Mouse (Mus musculus): ENCODE results near the gene Rngtt. TPM values are rescaled to one million over a fixed set of nuclear protein-coding genes. Genes with fewer than 3 reads are reported as not detected.
"Not testable (repeated sequence)": the region's sequence is repeated elsewhere in the genome, so short reads cannot be mapped to it uniquely, and the experiment has no call there.

Gene Rngtt
- polyA plus RNA-seq, 1 experiment from 2014 or later, result 22.9 TPM

DNA sequence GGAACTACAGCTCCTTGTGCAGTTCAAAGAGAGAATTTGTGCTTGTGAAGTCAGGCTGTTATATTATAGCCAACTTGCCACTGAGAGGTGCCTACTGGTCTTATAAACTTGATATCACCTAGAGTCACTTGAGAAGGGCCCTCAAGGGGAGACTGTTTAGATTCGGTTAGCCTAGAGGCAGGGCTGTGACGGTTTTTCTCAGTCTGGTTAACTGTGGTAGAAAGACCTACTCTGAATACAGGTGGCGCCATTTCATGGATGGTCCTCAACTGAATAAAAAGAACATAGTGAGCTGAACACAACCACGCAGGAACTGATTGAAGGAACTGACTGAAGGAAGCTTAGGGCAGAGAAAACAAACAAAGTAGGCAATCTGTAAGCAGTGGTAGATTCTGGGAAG lies 3.0 kb upstream of the Rngtt start:
- Histone ChIP-seq H3K27ac (ENCODE audit: low read length) (no peak overlapping the region), H3K4me2 (ENCODE audit: low read length) (no peak overlapping the region), H3K9me3 (replicated peaks; ENCODE audit: control insufficient read depth, low read length, poor library complexity, severe bottlenecking) (no peaks in the 10 kb centered on the region), H3K4me1 (ENCODE audit: control insufficient read depth, insufficient read depth, low read length) (peaks cover 15% of the 10 kb centered on the region), H3K27me3 (ENCODE audit: control insufficient read depth, insufficient read depth, low read depth, low read length) (no peaks in the 10 kb centered on the region), H3K36me3 (ENCODE audit: control insufficient read depth, insufficient read depth, low read length) (no peaks in the 10 kb centered on the region), H3K9ac (ENCODE audit: low read depth, low read length) (no peak overlapping the region), H3K4me3 (ENCODE audit: low read depth, low read length) (no peak overlapping the region)
- WGBS, result 84% methylated on average over 4 of the region's 4 CpGs
- ATAC-seq, result no peak

DNA sequence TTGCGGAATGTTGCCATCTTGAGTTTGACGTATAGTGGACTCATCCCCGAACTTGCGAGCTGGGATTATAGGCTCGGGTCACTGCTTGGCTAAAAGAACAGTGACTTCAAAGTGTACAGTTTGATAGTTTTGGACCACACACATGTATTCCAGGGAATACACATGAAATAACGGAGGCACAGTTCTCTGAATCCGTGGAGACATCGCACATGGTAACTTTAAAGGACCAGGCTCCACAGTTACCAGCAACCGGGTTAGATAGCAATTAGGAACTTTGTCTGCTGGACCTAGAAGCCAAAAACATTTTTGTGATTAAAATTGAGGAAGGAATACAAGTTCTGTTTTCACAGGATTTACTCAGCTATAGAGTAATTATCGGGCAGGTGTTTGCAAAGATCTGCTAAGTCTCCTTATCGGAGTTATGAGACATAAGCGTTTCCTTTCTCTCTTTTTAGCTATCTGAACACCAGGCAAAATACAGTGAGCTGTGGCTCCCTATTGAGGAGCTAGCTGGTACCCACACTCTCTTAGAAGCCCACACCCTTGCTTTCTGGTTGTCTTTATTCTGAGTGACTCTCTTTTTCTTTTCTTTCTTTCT lies 828 bp downstream of the Rngtt start:
- H3K9me3 ChIP-seq (replicated peaks; ENCODE audit: control insufficient read depth, low read length, poor library complexity, severe bottlenecking), result no peaks in the 10 kb centered on the region
- H3K9ac ChIP-seq (ENCODE audit: low read depth, low read length), result peak overlapping the region; percentile 77
- ATAC-seq, result no peak; the same call in 1 of the 2 replicates
- H3K36me3 ChIP-seq (ENCODE audit: control insufficient read depth, insufficient read depth, low read length), result no peaks in the 10 kb centered on the region
- H3K4me3 ChIP-seq (ENCODE audit: low read depth, low read length), result peak overlapping the region; percentile 86
- peaks cover 15% of the 10 kb centered on the region for H3K4me1 ChIP-seq (ENCODE audit: control insufficient read depth, insufficient read depth, low read length)
- H3K27ac ChIP-seq (ENCODE audit: low read length), result no peak overlapping the region
- 22% methylated on average over 12 of the region's 12 CpGs for WGBS
- H3K4me2 ChIP-seq (ENCODE audit: low read length), result peak overlapping the region; percentile 91
- no peaks in the 10 kb centered on the region for H3K27me3 ChIP-seq (ENCODE audit: control insufficient read depth, insufficient read depth, low read depth, low read length)

DNA sequence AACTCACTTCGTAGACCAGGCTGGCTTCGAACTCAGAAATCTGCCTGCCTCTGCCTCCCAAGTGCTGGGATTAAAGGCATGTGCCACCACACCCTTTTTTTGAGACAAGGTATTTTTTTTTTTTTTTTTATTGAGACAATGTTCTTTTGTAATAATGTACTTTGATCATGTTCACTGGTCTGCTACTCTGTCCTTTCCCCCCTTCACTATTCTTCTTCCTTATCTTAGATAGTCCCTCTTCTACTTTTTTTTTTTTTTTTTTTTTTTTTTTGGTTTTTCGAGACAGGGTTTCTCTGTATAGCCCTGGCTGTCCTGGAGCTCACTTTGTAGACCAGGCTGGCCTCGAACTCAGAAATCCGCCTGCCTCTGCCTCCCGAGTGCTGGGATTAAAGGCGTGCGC lies 4.0 kb downstream of the Rngtt start:
- not testable (repeated sequence) for H3K9ac ChIP-seq (ENCODE audit: low read depth, low read length); H3K27ac ChIP-seq (ENCODE audit: low read length); ATAC-seq; H3K4me2 ChIP-seq (ENCODE audit: low read length); H3K4me3 ChIP-seq (ENCODE audit: low read depth, low read length); H3K27me3 ChIP-seq (ENCODE audit: control insufficient read depth, insufficient read depth, low read depth, low read length); H3K9me3 ChIP-seq (replicated peaks; ENCODE audit: control insufficient read depth, low read length, poor library complexity, severe bottlenecking); H3K36me3 ChIP-seq (ENCODE audit: control insufficient read depth, insufficient read depth, low read length)
- H3K4me1 ChIP-seq (ENCODE audit: control insufficient read depth, insufficient read depth, low read length), result peaks cover 15% of the 10 kb centered on the region
- 99% methylated on average over 5 of the region's 8 CpGs for whole genome bisulfite sequencing

DNA sequence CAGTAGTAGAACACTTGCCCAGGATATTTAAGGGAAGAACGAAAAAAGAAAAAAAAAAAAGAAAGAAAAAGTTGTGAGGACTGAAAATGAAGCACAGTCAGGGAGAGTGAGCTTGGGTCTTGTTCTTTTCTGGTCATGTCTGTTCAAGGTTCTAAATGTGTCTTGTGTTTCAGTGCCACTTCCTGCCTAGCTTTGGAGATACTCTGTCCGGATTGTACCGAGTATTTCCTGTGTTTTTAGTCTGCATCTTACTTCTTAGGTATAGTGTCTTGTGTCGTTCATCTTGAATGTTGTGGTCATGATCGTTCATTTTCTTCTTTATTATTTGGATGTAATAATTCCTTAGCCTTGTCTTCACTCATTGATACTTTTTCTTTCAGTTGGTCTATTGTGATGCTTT lies 5.7 kb downstream of the Rngtt start:
- H3K27ac ChIP-seq (ENCODE audit: low read length), result no peak overlapping the region
- peaks cover 11% of the 10 kb centered on the region for H3K4me1 ChIP-seq (ENCODE audit: control insufficient read depth, insufficient read depth, low read length)
- no peaks in the 10 kb centered on the region for H3K36me3 ChIP-seq (ENCODE audit: control insufficient read depth, insufficient read depth, low read length)
- WGBS, result 93% methylated on average over 5 of the region's 5 CpGs
- H3K4me3 ChIP-seq (ENCODE audit: low read depth, low read length), result no peak overlapping the region
- no peaks in the 10 kb centered on the region for H3K9me3 ChIP-seq (replicated peaks; ENCODE audit: control insufficient read depth, low read length, poor library complexity, severe bottlenecking)
- H3K4me2 ChIP-seq (ENCODE audit: low read length), result no peak overlapping the region
- no peaks in the 10 kb centered on the region for H3K27me3 ChIP-seq (ENCODE audit: control insufficient read depth, insufficient read depth, low read depth, low read length)
- no peak for ATAC-seq
- H3K9ac ChIP-seq (ENCODE audit: low read depth, low read length), result no peak overlapping the region

DNA sequence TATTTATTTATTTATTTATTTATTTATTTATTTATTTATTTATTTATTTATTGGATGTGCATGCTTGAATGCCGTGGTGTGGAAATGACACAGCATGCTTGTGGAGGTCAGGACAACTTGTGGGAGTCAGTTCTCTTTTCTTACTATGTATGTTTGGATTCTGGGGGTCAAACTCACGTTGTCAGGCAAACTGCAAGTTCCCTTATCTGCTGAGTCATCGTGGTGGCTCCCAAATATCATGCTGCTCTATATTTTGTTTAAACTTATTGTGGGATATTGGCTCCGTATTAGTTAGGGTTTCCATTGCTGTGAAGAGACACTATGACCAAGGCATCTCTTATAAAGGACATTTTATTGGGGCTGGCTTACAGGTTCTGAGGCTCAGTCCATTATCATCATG lies 21.0 kb downstream of the Rngtt start:
- H3K4me1 ChIP-seq (ENCODE audit: control insufficient read depth, insufficient read depth, low read length), result no peaks in the 10 kb centered on the region
- no peaks in the 10 kb centered on the region for H3K27me3 ChIP-seq (ENCODE audit: control insufficient read depth, insufficient read depth, low read depth, low read length)
- peaks cover 14% of the 10 kb centered on the region for H3K36me3 ChIP-seq (ENCODE audit: control insufficient read depth, insufficient read depth, low read length)
- H3K9ac ChIP-seq (ENCODE audit: low read depth, low read length), result no peak overlapping the region
- H3K4me3 ChIP-seq (ENCODE audit: low read depth, low read length), result no peak overlapping the region
- H3K9me3 ChIP-seq (replicated peaks; ENCODE audit: control insufficient read depth, low read length, poor library complexity, severe bottlenecking), result no peaks in the 10 kb centered on the region
- H3K4me2 ChIP-seq (ENCODE audit: low read length), result no peak overlapping the region
- H3K27ac ChIP-seq (ENCODE audit: low read length), result no peak overlapping the region
- WGBS, result 95% methylated on average over 4 of the region's 4 CpGs
- ATAC-seq, result no peak

DNA sequence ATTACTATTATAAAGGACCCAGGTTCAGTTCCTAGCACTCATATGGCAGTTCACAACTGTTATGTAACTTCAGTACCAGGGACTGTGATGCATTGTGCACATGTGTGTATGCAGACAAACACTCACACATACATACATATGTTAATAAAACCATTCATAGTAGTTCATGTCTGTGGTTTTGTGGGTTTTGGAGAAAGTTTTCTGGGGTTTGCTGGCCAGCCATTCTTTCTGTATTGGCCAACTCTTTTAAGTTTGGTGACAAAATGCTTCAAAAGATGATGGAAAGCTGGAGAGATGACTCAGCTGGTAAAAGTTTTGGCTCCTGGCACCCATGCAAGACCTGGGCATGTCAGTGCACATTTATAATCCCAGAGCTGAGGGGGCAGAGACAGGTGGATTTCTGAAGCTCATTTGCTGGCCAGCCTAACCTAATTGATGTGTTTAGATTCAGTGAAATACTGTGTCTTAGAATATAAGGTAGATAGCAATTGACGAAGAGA lies 22.9 kb downstream of the Rngtt start:
- Histone ChIP-seq H3K27ac (ENCODE audit: low read length) (no peak overlapping the region), H3K4me3 (ENCODE audit: low read depth, low read length) (no peak overlapping the region), H3K9ac (ENCODE audit: low read depth, low read length) (no peak overlapping the region), H3K9me3 (replicated peaks; ENCODE audit: control insufficient read depth, low read length, poor library complexity, severe bottlenecking) (no peaks in the 10 kb centered on the region), H3K36me3 (ENCODE audit: control insufficient read depth, insufficient read depth, low read length) (peaks cover 14% of the 10 kb centered on the region), H3K27me3 (ENCODE audit: control insufficient read depth, insufficient read depth, low read depth, low read length) (no peaks in the 10 kb centered on the region), H3K4me1 (ENCODE audit: control insufficient read depth, insufficient read depth, low read length) (no peaks in the 10 kb centered on the region), H3K4me2 (ENCODE audit: low read length) (no peak overlapping the region)
- ATAC-seq, result no peak
- WGBS, result 100% methylated on average over 1 of the region's 1 CpGs

DNA sequence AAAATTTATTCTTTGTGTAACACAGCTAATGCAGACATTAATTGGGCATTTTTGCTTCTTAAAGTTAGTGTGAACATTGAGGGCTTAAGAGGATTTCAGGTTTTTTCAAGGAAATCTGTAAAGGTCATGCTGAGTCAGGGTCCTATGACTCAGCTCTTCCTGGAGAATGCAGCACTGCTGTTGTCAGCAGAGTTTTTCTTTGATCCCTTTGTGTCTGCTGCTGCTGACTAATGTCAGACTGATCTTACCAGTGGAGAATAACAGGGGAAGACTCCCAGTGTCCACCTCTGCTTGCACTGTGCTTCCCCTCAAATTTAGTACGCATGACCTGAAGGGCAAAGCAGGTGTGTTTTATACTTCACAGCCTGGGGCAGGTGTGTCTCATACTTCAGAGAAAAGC lies 27.9 kb downstream of the Rngtt start:
- Histone ChIP-seq H3K4me1 (ENCODE audit: control insufficient read depth, insufficient read depth, low read length) (no peaks in the 10 kb centered on the region), H3K9ac (ENCODE audit: low read depth, low read length) (no peak overlapping the region), H3K27ac (ENCODE audit: low read length) (no peak overlapping the region), H3K9me3 (replicated peaks; ENCODE audit: control insufficient read depth, low read length, poor library complexity, severe bottlenecking) (no peaks in the 10 kb centered on the region), H3K36me3 (ENCODE audit: control insufficient read depth, insufficient read depth, low read length) (peaks cover 11% of the 10 kb centered on the region), H3K27me3 (ENCODE audit: control insufficient read depth, insufficient read depth, low read depth, low read length) (no peaks in the 10 kb centered on the region), H3K4me2 (ENCODE audit: low read length) (no peak overlapping the region), H3K4me3 (ENCODE audit: low read depth, low read length) (no peak overlapping the region)
- ATAC-seq, result no peak
- WGBS, result 82% methylated on average over 1 of the region's 1 CpGs

DNA sequence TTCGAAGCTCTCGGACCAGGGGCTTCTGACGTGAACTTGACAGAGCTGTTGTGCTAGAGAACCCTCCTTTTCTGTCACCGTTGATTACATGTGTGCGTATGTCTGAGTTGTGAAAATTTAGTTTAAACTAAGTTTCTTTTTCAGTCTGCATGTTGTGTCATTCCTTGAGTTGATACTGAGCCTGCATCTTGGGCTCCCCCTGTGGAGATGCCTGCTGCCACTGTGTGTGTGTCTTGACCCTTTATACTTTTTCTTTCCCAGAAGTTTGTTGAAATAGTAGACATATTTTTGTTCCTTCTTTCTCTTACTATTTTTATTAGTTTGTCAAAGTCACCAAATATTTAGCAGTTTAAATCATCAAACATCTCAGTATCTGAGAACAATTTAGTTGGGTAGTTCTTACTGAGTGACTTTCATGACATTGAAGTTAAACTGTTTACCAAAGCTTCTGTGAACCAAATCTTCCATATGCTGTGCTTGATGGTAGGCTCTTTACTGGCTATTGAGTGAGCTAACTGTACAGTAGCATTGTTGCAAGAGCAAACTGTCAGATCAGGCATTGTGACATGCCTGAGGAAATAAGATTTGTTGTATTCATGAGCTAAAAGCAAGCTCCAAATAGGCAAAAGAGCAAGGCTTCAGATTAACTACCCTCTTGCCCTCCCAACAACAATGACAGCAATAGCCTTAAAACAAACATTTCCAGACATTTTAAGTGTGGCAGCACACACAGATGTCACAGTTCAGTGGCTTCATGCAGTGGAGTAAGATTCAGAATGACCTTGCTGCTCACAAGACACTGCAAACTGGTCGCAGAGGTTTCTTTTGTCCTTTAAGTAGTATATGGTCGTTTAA lies 33.0 kb downstream of the Rngtt start:
- Histone ChIP-seq H3K27ac (ENCODE audit: low read length) (no peak overlapping the region), H3K27me3 (ENCODE audit: control insufficient read depth, insufficient read depth, low read depth, low read length) (no peaks in the 10 kb centered on the region), H3K4me1 (ENCODE audit: control insufficient read depth, insufficient read depth, low read length) (no peaks in the 10 kb centered on the region), H3K4me3 (ENCODE audit: low read depth, low read length) (no peak overlapping the region), H3K4me2 (ENCODE audit: low read length) (no peak overlapping the region), H3K9me3 (replicated peaks; ENCODE audit: control insufficient read depth, low read length, poor library complexity, severe bottlenecking) (no peaks in the 10 kb centered on the region), H3K9ac (ENCODE audit: low read depth, low read length) (no peak overlapping the region), H3K36me3 (ENCODE audit: control insufficient read depth, insufficient read depth, low read length) (peaks cover 14% of the 10 kb centered on the region)
- WGBS, result 85% methylated on average over 7 of the region's 7 CpGs
- ATAC-seq, result no peak

DNA sequence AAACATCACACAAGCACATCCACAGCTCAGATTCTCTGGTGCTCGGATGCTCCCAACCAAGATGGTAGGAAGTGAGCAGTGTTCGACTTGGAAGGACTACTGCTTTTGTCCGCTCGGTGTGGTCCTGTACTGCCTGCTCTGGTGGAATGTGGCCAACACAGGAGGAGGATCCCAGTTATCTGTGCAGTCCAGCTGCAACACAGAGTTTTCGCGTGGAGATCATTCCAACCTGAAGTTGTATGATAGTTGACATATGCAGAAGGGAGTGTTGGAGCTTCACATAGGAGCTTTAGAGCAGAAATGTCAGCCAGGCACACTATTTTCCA lies 33.6 kb downstream of the Rngtt start:
- WGBS, result 86% methylated on average over 6 of the region's 6 CpGs
- no peaks in the 10 kb centered on the region for H3K4me1 ChIP-seq (ENCODE audit: control insufficient read depth, insufficient read depth, low read length)

More for the DNA sequence above, 33.6 kb downstream of the Rngtt start:
- Histone ChIP-seq H3K27ac (ENCODE audit: low read length) (no peak overlapping the region), H3K4me3 (ENCODE audit: low read depth, low read length) (no peak overlapping the region), H3K9me3 (replicated peaks; ENCODE audit: control insufficient read depth, low read length, poor library complexity, severe bottlenecking) (no peaks in the 10 kb centered on the region), H3K36me3 (ENCODE audit: control insufficient read depth, insufficient read depth, low read length) (peaks cover 14% of the 10 kb centered on the region), H3K9ac (ENCODE audit: low read depth, low read length) (no peak overlapping the region), H3K27me3 (ENCODE audit: control insufficient read depth, insufficient read depth, low read depth, low read length) (no peaks in the 10 kb centered on the region), H3K4me2 (ENCODE audit: low read length) (no peak overlapping the region)
- no peak for ATAC-seq
